Mouse (Mus musculus) liver, embryonic 11.5 days (tissue): ENCODE results near the gene Eif4g1. TPM values are rescaled to one million over a fixed set of nuclear protein-coding genes. Genes with fewer than 3 reads are reported as not detected.

Experiments
- polyA plus RNA-seq: library from polyadenylated mRNA; unstranded; fragments of >200 nt; fragmentation: Nextera tagmentation; extraction: Ambion mirVana; gene quantifications from 2 replicates; pipeline ENCODE4 v1.2.1, GENCODE M21; 2014

Gene Eif4g1
- polyA plus RNA-seq, 1 experiment from 2014 or later, result 185 TPM

Other genes with a start within 250 kb of the Eif4g1 start
- 43.6 and 48.2 TPM in 2 replicates for gene Abcc5, start 241.9 kb upstream of the Eif4g1 start, polyA plus RNA-seq
- gene Eif2b5, start 169.5 kb upstream of the Eif4g1 start, polyA plus RNA-seq, result 125 and 132 TPM in 2 replicates
- gene Dvl3, start 151.3 kb upstream of the Eif4g1 start, polyA plus RNA-seq, result 18.9 and 20.3 TPM in 2 replicates
- 519 and 569 TPM in 2 replicates for gene Ap2m1, start 132.8 kb upstream of the Eif4g1 start, polyA plus RNA-seq
- 49.2 and 50.9 TPM in 2 replicates for gene Abcf3, start 119.7 kb upstream of the Eif4g1 start, polyA plus RNA-seq
- 0.58 and 1.1 TPM in 2 replicates for gene Vwa5b2, start 78.8 kb upstream of the Eif4g1 start, polyA plus RNA-seq
- gene Eef1akmt4, start 56.7 kb upstream of the Eif4g1 start, polyA plus RNA-seq, result 42.7 and 44.6 TPM in 2 replicates
- gene Gm49333, start 56.7 kb upstream of the Eif4g1 start, polyA plus RNA-seq, result 0.05 TPM in 1 of 2 replicates, not detected in the other
- 55.7 and 58.6 TPM in 2 replicates for gene Alg3, start 56.6 kb upstream of the Eif4g1 start, polyA plus RNA-seq
- 0.47 and 0.59 TPM in 2 replicates for gene Camk2n2, start 47.0 kb upstream of the Eif4g1 start, polyA plus RNA-seq
- 0.90 and 0.97 TPM in 2 replicates for gene Ece2, start 38.5 kb upstream of the Eif4g1 start, polyA plus RNA-seq
- gene Psmd2, start 16.7 kb upstream of the Eif4g1 start, polyA plus RNA-seq, result 354 and 386 TPM in 2 replicates
- gene Fam131a, start 24.9 kb downstream of the Eif4g1 start, polyA plus RNA-seq, result 2.1 TPM in 2 replicates
- gene Polr2h, start 49.4 kb downstream of the Eif4g1 start, polyA plus RNA-seq, result 124 and 127 TPM in 2 replicates
- gene Clcn2, start 49.4 kb downstream of the Eif4g1 start, polyA plus RNA-seq, result 14.4 and 15.3 TPM in 2 replicates
- 0.77 and 0.93 TPM in 2 replicates for gene Chrd, start 64.8 kb downstream of the Eif4g1 start, polyA plus RNA-seq
- 4.1 and 4.3 TPM in 2 replicates for gene Thpo, start 66.2 kb downstream of the Eif4g1 start, polyA plus RNA-seq